Mouse (Mus musculus): ENCODE data around the gene Nat8f4.
A peak's percentile ranks its signal among the peaks of the same experiment; 100 is the strongest.
"Not testable (repeated sequence)": the region's sequence is repeated elsewhere in the genome, so short reads cannot be mapped to it uniquely, and the experiment has no call there.

The Nat8f4 gene

DNA sequence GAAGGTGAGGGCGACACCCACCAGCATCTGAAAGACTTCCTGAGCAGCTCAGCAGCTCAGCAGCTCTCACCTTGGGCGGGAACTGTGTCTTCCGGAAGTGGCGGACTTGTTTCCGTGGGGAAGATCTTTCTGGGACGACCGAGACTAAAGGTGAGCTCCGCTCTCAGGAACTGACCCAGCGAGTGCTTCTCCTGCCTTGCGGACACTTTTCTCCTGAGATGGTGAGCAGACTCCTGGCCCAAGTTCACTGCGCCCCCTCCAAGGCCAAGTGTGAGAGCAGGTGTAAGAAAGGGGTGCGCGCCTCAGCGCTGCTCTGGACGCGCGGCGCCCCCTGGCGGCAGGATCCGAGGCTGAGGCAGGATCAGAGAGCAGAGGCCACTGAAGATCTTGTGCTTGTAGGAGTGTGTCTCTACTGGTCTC lies at the start of gene Nat8f4:
Nat8f4 (minus strand) TSS at position 243 of the 420 bp plus-strand sequence.
- DNase-seq (ENCODE audit: low spot score) = peak; percentile 49

DNA sequence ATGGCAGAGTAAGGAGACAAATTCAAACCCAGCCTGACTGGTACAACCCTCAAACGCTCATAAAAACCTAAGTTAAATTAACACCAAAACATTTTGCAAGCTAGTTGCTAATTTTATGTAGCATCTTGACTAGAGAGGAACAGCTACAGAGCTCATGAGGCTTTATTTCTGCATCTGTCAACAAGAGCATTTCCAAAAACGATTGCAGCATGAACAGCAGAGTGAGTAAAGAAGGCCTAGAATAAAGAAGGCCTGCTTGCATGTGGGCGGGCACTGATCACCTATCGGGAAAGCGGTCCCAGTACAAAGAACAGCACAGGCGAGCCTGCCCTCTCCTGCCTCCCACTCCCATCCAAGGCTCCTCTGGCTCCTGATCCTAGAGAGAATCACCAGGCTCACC lies 43.9 kb upstream of the Nat8f4 start:
- DNase-seq (ENCODE audit: low spot score) = no peak

DNA sequence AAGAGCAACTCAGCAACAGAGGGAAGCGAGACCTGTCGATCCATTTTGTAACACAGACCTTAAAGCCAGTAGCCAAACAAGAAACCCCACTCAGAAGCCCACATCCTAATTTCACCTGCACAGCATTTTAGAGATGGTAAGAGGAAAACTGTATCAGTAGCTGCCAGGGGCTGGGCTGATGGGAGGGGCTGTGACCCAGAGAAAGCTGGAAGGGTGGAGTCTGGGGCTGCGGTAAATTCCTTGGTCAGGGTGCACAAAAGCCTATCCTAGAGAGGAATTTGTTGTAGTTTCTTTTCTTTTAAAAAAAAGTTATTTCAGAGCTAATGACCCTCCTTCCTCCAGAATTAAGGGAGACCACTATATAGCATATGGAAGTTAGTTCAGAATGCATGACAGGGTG lies 37.8 kb upstream of the Nat8f4 start:
- DNase-seq (ENCODE audit: low spot score) = no peak

DNA sequence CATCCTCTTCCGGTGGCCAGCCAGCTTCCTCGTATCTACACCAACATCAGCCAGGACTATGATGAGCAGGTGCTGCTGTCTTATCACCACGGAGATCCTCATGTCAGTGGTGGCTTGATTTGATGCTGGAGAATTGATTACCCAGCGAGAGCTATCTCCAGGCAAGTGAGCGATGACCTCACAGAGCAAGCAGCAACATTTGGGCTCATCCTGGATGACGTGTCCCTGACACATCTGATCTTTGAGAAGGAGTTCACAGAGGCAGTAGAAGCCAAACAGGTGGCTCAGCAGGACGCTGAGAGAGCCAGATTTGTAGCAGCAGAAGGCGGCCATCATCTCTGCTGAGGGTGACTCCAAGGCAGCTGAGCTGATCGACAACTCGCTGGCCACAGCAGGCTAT lies 34.0 kb upstream of the Nat8f4 start:
- no peak for DNase-seq (ENCODE audit: low spot score)

DNA sequence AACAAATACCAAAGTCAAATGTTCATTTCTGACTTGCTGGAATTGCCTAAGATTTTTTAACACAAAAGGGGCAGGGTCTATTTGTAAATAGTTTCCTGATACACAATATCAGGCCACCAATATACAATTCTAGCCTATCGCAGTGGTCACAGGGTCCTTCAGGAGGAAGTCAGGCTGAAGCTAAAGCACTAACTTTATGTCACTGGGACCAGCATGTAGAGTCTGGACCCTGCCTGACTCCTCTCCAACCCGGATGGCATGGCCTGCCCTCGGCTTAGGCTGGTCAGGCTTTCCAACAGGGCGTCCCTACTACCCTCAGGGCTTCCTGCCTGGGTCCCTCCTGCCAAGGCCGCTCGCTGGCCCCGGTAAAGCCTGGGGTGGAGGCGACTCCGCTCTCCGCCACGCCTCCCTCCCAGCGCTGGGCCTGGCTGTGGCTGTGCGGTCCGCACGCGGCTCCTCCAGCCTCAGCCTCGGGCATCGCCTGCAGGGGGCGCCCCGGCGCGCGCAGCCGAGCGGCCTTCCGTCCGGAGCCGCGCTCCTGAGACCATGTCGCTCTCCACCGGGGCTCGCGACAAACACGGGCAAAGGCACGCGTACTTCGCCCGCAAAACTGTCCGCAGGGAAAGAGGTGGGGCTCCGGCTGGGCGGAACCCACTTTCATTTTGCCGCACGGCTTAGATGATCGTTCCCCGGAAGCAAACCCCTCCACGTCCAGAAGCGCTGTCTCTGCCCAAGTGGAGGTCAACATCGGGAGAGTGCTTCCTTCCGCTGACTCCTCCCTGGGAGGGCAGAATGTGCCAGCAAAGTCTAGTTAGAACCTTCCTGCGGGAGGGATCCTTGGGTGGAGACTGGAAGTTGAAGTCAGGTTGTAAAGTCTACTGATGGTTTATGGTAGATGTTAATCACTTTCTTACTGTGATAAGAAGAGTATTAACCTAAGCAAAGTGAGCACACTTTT lies 32.1 kb upstream of the Nat8f4 start:
- peak; percentile 82 for DNase-seq (ENCODE audit: low spot score)

DNA sequence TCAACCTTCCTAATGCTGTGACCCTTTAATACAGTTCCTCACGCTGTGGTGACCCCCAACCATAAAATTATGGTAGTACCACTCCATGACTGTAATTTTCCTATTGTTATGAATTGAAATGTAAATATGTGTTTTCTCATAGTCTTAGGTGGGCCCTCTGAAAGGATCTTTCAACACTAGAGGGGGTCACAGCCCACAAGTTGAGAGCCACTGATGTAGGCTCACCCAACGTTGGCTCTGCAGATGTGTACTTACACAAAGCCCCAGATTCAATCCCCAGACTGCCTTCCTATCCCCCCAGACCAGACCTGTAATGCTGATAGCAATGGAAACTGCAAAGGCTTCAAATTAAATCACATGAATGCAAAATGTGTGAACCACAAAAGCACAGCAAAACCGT lies 31.0 kb upstream of the Nat8f4 start:
- DNase-seq (ENCODE audit: low spot score) = no peak

DNA sequence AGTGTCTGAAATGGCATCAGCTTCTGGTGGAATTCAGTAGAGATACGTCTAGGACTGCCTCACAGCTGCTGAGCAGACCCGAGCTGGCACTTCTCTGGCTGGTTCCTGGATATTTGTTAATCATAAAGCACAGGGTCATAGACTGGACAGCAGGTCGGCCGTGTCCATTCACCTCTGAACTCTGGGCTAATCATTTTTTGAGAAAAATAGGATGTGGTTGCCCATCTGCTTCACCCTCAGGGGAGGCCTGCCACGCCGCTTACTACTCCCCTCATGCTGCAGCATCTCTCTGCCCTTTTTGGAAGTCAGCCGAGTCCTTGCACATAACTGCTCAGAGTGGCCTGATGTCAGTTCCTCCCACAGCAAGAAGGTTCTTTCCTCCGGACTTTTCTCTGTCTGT lies 29.4 kb upstream of the Nat8f4 start:
- no peak for DNase-seq (ENCODE audit: low spot score)

DNA sequence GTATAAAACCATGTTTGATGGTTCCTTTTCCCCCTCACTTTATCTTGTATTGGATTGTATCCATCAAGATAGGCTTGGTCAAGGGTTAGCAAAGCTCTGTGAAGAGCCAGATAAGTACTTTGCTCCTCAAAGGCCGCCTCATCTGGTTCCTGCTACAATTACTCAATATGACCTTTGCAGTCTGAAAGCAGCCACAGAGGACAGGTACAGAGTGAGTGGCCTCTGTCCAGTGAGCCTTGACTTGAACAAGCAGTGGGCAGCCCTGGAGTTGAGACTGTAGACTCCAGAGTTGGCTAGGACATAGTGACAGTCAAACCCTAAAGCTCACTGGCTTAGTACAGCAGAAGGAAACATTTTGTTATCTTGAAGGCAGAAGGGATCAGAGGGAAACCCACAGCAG lies 24.6 kb upstream of the Nat8f4 start:
- no peak for DNase-seq (ENCODE audit: low spot score)

DNA sequence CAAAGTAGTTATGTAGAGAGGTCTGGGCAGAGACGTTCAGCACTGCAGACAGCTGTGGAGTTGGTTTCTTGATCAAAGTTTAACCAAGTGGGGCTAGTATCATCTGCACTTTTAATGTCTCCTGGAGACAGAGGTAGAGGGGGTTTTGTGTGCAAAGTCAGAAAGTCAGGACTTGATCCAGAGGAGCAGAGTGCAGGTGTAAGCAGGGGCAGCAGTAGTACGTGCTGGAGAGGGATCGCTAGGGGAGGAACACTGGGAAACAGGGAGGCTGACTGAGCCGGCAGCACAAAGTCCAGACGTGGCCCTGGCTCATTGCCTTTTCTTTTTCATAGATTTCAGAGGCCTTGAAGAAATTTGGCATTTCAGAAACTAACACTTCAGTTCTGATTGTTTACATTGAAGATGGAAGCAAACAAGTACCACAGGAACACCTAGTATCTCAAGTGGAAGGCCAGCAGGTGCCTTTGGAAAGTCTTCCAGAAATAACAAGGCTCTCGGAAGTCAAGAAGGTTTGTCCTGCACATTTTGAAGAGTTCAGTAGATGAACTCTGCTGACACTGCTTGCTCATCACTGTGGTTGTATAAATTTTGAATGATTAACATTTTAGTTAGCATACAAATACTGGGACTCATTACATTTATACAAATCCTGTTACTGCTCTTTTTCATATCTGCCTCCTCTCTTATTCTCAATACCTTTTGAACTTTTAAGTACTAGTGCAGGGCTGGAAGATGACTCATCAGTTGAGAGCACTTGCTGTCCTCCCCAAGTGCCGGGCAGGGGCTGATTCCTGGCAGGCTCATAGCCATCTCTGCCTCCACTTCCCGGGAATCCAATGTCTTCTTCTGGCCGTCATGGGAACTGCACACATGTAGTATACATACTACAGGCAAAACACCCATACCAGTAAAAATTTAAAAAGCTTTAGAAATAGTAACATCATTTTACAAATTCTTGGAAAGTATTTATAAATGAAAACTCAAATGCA lies 23.1 kb upstream of the Nat8f4 start:
- DNase-seq (ENCODE audit: low spot score) = no peak

DNA sequence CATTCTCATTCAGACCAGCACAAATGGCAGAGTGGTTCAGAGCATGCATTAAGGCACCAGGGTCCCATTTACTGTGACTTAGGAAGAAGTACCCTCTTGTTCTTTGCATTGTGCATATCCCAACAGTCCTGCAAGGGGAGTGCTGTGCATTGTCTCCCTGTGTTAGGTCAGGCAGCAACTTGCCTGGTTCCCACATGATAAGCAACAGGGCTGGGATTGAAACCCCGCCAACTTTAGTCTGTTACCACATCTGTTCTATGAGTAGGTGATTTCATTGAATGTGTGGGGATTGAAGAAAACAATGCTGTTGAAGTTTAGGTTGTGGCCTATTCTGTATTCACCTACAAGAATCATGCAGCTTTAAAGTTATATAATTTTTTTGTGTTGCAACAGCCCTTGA lies 22.0 kb upstream of the Nat8f4 start:
- no peak for DNase-seq (ENCODE audit: low spot score)

DNA sequence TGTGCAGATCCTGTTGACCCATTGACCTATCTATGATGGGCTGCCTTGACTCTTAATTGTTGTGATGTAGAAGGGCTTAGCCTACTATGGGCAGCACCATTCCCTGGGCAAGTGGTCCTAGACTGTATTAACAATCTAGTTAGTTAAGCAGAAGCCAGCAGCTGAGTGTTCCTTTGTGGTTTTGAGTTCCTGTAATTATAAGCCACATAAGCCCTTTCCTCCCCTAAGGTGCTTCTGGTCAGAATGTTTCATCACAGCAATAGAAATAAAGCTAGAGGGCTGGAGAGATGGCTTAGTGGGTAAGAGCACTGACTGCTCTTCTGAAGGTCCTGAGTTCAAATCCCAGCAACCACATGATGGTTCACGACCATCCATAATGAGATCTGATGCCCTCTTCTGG lies 19.0 kb upstream of the Nat8f4 start:
- no peak for DNase-seq (ENCODE audit: low spot score)

DNA sequence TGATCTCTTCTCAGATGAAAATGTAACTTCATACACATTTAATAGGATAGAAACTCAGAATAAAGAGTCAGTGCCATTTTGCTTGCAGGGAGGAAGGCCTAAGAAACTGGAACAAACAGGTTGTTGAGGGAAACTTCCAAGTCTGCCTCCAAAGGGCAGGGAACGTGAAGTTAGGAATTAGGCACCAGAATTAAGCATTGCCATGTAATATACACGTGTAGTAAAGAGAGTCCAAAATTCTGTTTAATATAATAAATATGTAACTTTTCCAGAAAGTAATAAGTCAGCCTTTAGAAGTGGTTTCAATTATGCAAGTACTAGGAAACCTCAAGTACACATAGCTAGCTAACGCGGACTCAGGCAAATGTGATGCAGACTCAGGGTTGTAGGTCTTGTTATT lies 14.7 kb upstream of the Nat8f4 start:
- DNase-seq (ENCODE audit: low spot score) = no peak

DNA sequence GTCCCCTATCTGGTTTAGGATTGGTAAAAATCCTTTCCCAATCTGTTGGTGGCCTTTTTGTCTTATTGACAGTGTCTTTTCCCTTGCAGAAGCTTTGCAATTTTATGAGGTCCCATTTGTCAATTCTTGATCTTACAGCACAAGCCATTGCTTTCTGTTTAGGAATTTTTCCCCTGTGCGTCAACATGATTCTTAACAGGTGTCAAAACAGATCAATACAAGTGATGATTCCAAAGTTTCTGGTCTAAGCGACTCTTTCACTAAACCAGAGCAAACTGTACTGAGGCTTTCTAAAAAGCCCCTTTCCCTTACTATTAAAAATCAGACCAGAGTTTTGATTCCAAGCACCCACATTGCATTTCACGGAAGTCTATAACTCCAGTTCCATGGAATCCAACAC lies 13.7 kb upstream of the Nat8f4 start:
- DNase-seq (ENCODE audit: low spot score) = not testable (repeated sequence)

DNA sequence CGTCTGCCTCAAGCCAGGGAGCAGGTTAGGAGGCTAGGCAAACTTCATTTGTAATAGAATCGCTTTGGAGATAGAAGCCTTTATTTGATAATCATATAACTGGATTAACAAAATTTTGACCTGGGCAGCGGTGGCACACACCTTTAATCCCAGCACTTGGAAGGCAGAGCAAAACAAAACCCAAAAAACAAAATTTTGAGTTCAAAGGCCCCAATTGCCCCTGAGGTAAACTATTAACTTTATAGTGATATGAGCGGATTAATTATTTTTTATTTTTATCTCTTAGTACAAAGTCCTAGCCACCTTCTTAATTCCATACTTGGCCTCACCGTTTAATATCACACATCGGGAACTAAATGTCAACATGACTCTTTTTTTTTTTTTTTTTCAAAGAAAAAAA lies 11.9 kb upstream of the Nat8f4 start:
- no peak for DNase-seq (ENCODE audit: low spot score)

DNA sequence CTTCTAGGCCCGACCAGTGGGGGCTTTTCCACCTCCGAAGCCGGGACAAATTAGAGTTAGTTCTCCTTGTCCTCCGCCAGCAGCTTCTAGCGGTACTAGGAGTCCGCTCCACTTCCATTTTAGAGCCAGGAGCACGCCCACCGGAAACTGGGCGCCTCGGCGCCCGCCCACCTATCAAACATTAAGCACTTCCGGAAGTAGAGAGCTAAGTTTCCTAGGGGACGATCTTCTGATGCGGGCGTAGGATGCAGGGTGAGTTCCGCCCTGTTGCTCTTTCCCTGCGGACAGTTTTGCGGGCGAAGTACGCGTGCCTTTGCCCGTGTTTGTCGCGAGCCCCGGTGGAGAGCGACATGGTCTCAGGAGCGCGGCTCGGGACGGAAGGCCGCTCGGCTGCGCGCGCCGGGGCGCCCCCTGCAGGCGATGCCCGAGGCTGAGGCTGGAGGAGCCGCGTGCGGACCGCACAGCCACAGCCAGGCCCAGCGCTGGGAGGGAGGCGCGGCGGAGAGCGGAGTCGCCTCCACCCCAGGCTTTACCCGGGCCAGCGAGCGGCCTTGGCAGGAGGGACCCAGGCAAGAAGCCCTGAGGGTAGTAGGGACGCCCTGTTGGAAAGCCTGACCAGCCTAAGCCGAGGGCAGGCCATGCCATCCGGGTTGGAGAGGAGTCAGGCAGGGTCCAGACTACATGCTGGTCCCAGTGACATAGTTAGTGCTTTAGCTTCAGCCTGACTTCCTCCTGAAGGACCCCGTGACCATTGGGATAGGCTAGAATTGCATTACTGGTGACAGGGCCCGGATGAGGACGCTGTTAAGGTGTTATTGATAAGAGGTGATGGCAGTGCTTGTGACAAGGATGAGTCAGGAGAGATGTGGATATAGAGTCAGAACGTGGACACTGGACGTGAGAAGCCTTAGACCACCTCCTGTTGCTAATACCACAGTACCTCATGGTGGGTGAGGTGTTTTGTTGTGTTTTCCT lies 11.1 kb upstream of the Nat8f4 start, which contains the start of gene Nat8f1:
Nat8f1 (minus strand) TSS at position 149 of the 975 bp plus-strand sequence.
- DNase-seq (ENCODE audit: low spot score) = peak; percentile 80

DNA sequence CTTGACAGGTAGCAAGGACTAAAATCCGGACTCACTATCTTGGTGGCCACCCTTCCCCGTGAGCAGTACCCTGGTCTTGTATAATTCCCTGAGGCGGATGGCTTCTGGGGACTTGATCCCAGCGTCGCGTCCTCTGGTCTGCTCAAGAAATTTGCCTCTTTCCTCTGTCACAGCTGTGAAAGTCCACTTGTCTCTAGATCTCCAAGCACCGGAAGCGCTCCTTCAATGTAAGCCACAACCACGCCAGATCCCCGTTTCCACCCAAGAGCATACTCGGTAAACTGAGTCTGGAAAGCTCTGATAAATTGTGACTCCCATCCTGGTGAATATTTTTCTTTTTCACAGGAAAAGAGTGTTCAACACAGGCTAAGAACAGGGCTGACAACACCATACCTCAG lies 10.5 kb upstream of the Nat8f4 start:
- DNase-seq (ENCODE audit: low spot score) = no peak

DNA sequence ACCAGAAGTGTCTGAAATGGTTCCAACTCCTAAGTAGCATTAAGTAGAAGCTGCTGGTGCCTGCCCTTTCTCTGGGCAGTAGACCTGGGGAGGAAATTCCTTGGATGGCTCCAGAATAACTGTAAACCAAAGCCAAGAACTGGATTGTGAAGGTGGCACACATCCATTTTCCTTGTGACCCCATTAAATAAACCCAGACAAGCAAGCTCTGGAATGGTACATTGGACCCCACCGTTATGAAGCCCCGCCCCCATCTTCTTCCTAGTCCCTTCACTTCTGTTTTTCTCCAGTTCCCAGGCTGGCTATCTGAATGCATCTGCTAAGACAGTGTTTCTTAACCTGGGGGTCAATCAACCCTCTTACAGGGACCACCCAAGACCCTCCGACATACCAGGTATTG lies 6.9 kb upstream of the Nat8f4 start, which contains the start of gene Tprkb:
Tprkb (plus strand) TSS at position 279 of the 400 bp plus-strand sequence.
- no peak for DNase-seq (ENCODE audit: low spot score)

DNA sequence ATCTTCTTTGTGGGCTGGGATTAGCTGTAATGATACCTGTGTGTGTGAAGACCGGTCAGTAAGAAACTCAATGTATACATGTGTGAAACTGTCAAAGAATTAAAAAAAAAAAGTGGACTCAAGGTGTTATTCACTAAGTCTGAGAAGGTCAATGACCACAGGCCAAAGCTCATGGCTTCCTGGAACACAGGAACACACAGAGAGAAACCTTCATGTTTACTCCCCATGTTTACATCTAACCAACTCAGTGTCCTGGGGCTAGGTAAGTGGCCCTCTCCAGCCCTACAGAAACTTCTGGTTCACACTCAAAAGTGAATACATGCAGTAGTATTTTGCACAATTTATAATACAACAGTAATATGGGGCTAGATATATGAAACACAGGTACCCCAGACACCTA lies 5.0 kb upstream of the Nat8f4 start:
- no peak for DNase-seq (ENCODE audit: low spot score)

DNA sequence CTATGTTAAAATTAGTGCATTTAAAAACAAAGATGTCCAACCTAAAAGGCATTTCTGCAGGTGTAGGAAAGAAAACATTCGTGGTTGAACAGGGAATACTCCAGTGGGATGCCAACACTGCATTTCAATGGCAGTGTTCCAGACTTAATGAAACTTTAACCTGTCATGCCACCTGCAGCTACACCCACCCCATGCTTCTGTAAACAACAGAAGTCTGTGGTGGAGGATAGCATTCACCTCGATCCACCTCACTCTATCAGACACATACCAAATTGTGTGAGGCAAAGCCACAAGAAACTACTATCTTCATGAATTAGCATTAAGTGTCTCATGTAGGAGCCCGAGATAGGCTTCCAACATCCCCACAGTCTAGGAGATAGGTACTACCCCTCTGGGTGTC lies 3.7 kb upstream of the Nat8f4 start:
- DNase-seq (ENCODE audit: low spot score) = no peak

DNA sequence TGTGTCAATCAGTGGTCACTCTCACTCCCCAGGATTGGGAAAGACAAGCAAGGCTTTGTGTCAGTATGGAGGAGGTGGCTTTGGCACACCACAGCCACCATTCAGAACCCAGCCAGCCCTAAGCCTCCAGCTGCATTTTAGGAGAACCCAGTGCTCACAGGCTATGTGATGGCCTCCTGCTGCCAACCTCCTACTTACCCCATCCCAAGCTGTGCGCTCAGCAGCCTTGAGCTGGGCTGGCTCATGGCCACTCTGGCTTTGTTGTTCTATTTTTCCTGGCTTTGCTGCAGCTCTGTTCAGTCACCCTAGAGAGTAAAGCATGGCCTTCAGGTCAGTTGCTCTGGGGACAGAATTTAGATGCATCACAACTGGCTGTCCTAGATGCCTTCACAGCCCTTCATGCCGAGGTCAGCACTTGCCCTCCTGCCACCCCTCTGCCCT lies 2.2 kb upstream of the Nat8f4 start:
- DNase-seq (ENCODE audit: low spot score) = not testable (repeated sequence)

DNA sequence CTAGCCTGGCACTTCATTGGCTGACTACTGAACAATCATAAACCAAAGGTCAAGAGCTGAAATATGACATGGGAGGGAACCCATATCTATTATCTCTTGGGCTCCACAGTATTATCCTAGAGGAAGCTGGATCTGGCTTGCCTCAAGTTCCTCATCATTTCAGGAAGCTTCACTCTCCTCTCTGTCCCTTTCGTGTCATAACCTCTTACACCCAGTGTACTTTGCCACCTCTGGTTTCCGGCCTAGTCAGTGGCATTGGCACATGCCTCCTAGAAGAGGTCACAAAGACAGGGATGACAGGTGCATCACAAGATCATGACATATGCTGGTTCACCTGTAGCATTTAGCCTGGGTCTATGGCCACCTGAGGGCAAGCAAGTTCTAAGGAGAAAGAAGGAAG lies 2.4 kb downstream of the Nat8f4 start:
- DNase-seq (ENCODE audit: low spot score) = no peak
